Mouse (Mus musculus): Measurements from ENCODE around the gene Fras1. TPM values are rescaled to one million over a fixed set of nuclear protein-coding genes. Genes with fewer than 3 reads are reported as not detected.

Fras1 gene
- total and polyA plus RNA-seq, 2 experiments from 2014 or later, result 4.0 to 43.0 TPM

DNA sequence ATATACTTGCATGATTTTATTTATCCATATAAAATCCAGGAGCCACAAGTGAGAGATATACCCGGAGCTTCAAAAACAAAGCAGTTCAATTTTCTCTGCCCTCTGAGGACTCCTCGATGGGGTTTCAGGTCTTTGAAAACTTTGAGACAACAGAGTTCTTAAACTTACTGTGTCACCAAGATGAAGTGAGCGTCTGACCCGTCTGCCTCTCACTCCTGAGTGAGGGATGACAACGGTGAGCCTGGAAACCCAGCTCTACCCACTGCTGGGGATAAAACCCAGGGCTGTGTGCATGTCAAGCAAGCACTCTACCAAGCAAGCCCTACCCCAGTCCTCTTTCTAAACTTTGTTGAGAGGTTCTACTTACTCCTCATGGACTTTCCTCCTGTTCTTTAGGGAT lies 49.0 kb downstream of the Fras1 start:
- ATAC-seq (ENCODE audit: insufficient read depth, low read depth), result no peak
- Histone ChIP-seq H3K9me3 (replicated peaks; ENCODE audit: control insufficient read depth, low read length) (no peaks in the 10 kb centered on the region), H3K4me2 (ENCODE audit: low read depth, low read length) (no peak overlapping the region), H3K4me3 (ENCODE audit: low read depth, low read length) (no peak overlapping the region), H3K27ac (ENCODE audit: low read depth) (no peak overlapping the region), H3K27me3 (ENCODE audit: control insufficient read depth, insufficient read depth, low read length) (no peaks in the 10 kb centered on the region), H3K9ac (replicated peaks; ENCODE audit: low read depth, low read length) (no peak overlapping the region), H3K36me3 (replicated peaks; ENCODE audit: control insufficient read depth, insufficient read depth, low read length) (no peaks in the 10 kb centered on the region), H3K4me1 (ENCODE audit: control insufficient read depth, insufficient read depth) (no peaks in the 10 kb centered on the region)
- DNase-seq (ENCODE audit: low spot score), result no peak
- 81% methylated on average over 5 of the region's 5 CpGs for WGBS
- no peak for TF ChIP-seq EP300 (IDR thresholded peaks at IDR 0.05; ENCODE audit: low read depth)
- TF ChIP-seq CTCF (IDR thresholded peaks at IDR 0.05; ENCODE audit: low read depth), result no peak

GRCm38 (mm10) chr5:96425391-96425790 lies 51.6 kb downstream of the Fras1 start:
- ATAC-seq (ENCODE audit: insufficient read depth, low read depth), result no peak
- no peak overlapping the region for H3K4me3 ChIP-seq (ENCODE audit: low read depth, low read length)
- H3K36me3 ChIP-seq (replicated peaks; ENCODE audit: control insufficient read depth, insufficient read depth, low read length), result no peaks in the 10 kb centered on the region
- H3K4me1 ChIP-seq (ENCODE audit: control insufficient read depth, insufficient read depth), result no peaks in the 10 kb centered on the region
- H3K27me3 ChIP-seq (ENCODE audit: control insufficient read depth, insufficient read depth, low read length), result no peaks in the 10 kb centered on the region
- H3K9me3 ChIP-seq (replicated peaks; ENCODE audit: control insufficient read depth, low read length), result no peaks in the 10 kb centered on the region
- H3K4me2 ChIP-seq (ENCODE audit: low read depth, low read length), result no peak overlapping the region
- no peak for TF ChIP-seq EP300 (IDR thresholded peaks at IDR 0.05; ENCODE audit: low read depth)
- no peak for TF ChIP-seq CTCF (IDR thresholded peaks at IDR 0.05; ENCODE audit: low read depth)
- no peak overlapping the region for H3K27ac ChIP-seq (ENCODE audit: low read depth)
- 92% methylated on average over 8 of the region's 8 CpGs for WGBS
- no peak overlapping the region for H3K9ac ChIP-seq (replicated peaks; ENCODE audit: low read depth, low read length)
- no peak for DNase-seq (ENCODE audit: low spot score)

DNA sequence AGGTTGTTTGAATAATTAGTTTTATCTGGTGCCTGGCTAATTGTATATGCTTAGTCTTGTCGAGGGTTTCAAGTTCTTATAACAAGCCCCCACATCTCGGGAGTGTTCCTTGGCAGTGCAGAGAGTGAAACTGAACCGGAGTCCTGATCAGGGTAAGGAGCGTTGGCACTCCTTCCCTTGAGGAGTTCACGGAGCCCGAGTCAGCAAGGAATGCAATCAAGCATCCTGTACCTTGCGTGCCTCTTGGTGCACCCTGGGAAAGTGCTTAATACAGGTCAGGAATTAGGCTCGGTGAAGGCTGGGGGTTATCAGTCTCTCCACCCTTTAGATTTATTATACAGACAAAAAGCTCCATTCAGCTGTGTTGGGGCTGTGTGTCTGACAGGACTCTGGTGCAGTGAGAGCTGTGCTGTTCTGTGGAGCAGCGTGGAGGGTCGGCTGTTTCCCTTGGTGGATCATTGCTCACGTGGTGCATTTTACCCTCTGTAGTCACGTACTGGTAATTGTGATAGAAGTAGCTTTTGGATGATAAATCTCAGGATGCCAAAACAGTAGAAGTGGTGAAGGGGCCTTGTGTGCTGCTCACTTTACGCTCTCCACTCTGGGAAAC lies 55.9 kb downstream of the Fras1 start:
- no peak for ATAC-seq (ENCODE audit: insufficient read depth, low read depth)
- TF ChIP-seq EP300 (IDR thresholded peaks at IDR 0.05; ENCODE audit: low read depth) (no peak), CTCF (IDR thresholded peaks at IDR 0.05; ENCODE audit: low read depth) (no peak)
- no peaks in the 10 kb centered on the region for H3K27me3 ChIP-seq (ENCODE audit: control insufficient read depth, insufficient read depth, low read length)
- 56% methylated on average over 13 of the region's 13 CpGs for WGBS
- H3K36me3 ChIP-seq (replicated peaks; ENCODE audit: control insufficient read depth, insufficient read depth, low read length), result no peaks in the 10 kb centered on the region
- no peak for DNase-seq (ENCODE audit: low spot score)
- H3K9me3 ChIP-seq (replicated peaks; ENCODE audit: control insufficient read depth, low read length), result no peaks in the 10 kb centered on the region
- H3K9ac ChIP-seq (replicated peaks; ENCODE audit: low read depth, low read length), result no peak overlapping the region
- H3K4me3 ChIP-seq (ENCODE audit: low read depth, low read length), result no peak overlapping the region
- no peaks in the 10 kb centered on the region for H3K4me1 ChIP-seq (ENCODE audit: control insufficient read depth, insufficient read depth)
- H3K27ac ChIP-seq (ENCODE audit: low read depth), result no peak overlapping the region
- H3K4me2 ChIP-seq (ENCODE audit: low read depth, low read length), result no peak overlapping the region

DNA sequence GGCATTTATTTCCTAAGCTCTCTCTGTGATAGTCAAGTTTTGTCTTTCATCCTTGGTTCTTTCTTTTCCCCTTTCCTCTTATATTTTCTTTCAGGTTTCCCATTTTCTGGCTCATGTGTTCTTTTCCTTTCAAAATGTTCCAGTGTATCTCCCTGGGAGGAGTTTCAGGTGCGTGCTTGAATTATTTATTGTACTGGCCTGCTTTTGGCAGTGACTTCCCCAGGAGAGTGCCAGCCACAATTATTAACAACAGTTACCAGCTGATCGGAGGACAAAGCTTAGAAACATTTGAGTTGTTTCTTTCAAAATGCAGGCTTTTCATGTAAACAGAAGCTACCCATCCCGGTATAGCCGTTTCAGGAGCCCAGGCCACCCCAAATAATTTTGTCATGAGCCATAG lies 64.1 kb downstream of the Fras1 start:
- TF ChIP-seq CTCF (IDR thresholded peaks at IDR 0.05; ENCODE audit: low read depth), result no peak
- TF ChIP-seq EP300 (IDR thresholded peaks at IDR 0.05; ENCODE audit: low read depth), result no peak
- ATAC-seq (ENCODE audit: insufficient read depth, low read depth), result no peak
- Histone ChIP-seq H3K4me2 (ENCODE audit: low read depth, low read length) (no peak overlapping the region), H3K9ac (replicated peaks; ENCODE audit: low read depth, low read length) (no peak overlapping the region), H3K27me3 (ENCODE audit: control insufficient read depth, insufficient read depth, low read length) (no peaks in the 10 kb centered on the region), H3K4me1 (ENCODE audit: control insufficient read depth, insufficient read depth) (peaks cover 6% of the 10 kb centered on the region; the same call in 1 of the 2 replicates), H3K27ac (ENCODE audit: low read depth) (no peak overlapping the region), H3K4me3 (ENCODE audit: low read depth, low read length) (no peak overlapping the region), H3K36me3 (replicated peaks; ENCODE audit: control insufficient read depth, insufficient read depth, low read length) (no peaks in the 10 kb centered on the region), H3K9me3 (replicated peaks; ENCODE audit: control insufficient read depth, low read length) (no peaks in the 10 kb centered on the region)
- no peak for DNase-seq (ENCODE audit: low spot score)
- 85% methylated on average over 4 of the region's 4 CpGs for WGBS

- ATAC-seq (ENCODE audit: insufficient read depth, low read depth), result no peak
- no peak for TF ChIP-seq EP300 (IDR thresholded peaks at IDR 0.05; ENCODE audit: low read depth)
- Histone ChIP-seq H3K27ac (ENCODE audit: low read depth) (no peak overlapping the region), H3K4me1 (ENCODE audit: control insufficient read depth, insufficient read depth) (peaks cover 6% of the 10 kb centered on the region; the same call in 1 of the 2 replicates), H3K4me3 (ENCODE audit: low read depth, low read length) (no peak overlapping the region), H3K9ac (replicated peaks; ENCODE audit: low read depth, low read length) (no peak overlapping the region), H3K27me3 (ENCODE audit: control insufficient read depth, insufficient read depth, low read length) (no peaks in the 10 kb centered on the region), H3K9me3 (replicated peaks; ENCODE audit: control insufficient read depth, low read length) (no peaks in the 10 kb centered on the region), H3K36me3 (replicated peaks; ENCODE audit: control insufficient read depth, insufficient read depth, low read length) (no peaks in the 10 kb centered on the region), H3K4me2 (ENCODE audit: low read depth, low read length) (no peak overlapping the region)
- 79% methylated on average over 4 of the region's 4 CpGs for WGBS
- no peak for DNase-seq (ENCODE audit: low spot score)
Measured at GRCm38 (mm10) chr5:96439811-96440210, 66.1 kb downstream of the Fras1 start.

- TF ChIP-seq EP300 (IDR thresholded peaks at IDR 0.05; ENCODE audit: low read depth) (no peak), CTCF (IDR thresholded peaks at IDR 0.05; ENCODE audit: low read depth) (no peak)
- DNase-seq (ENCODE audit: low spot score) (no peak), ATAC-seq (ENCODE audit: insufficient read depth, low read depth) (no peak)
- Histone ChIP-seq H3K36me3 (replicated peaks; ENCODE audit: control insufficient read depth, insufficient read depth, low read length) (no peaks in the 10 kb centered on the region), H3K9me3 (replicated peaks; ENCODE audit: control insufficient read depth, low read length) (no peaks in the 10 kb centered on the region), H3K4me2 (ENCODE audit: low read depth, low read length) (no peak overlapping the region), H3K27ac (ENCODE audit: low read depth) (no peak overlapping the region), H3K4me1 (ENCODE audit: control insufficient read depth, insufficient read depth) (no peaks in the 10 kb centered on the region), H3K4me3 (ENCODE audit: low read depth, low read length) (no peak overlapping the region), H3K9ac (replicated peaks; ENCODE audit: low read depth, low read length) (no peak overlapping the region), H3K27me3 (ENCODE audit: control insufficient read depth, insufficient read depth, low read length) (no peaks in the 10 kb centered on the region)
- 91% methylated on average over 7 of the region's 7 CpGs for WGBS
Measured at GRCm38 (mm10) chr5:96447460-96447859, 73.7 kb downstream of the Fras1 start.

All from heart, postnatal 0 days (tissue).